Mouse (Mus musculus) large intestine, adult 2 months (tissue): ENCODE measurements around the gene Hepacam2. TPM values are rescaled to one million over a fixed set of nuclear protein-coding genes. Genes with fewer than 3 reads are reported as not detected.
"Not testable (repeated sequence)": the region's sequence is repeated elsewhere in the genome, so short reads cannot be mapped to it uniquely, and the experiment has no call there.

Experiments used
- DNase-seq: peaks from one replicate; pipeline ENCODE4 v3.0.0-alpha.2; 2012; ENCODE audit warnings: low read depth, low spot score
- WGBS: fragments of 180-500 bp; shearing (Covaris S2); methylation state at CpG from one replicate; pipeline ENCODE4 v1.1.7; 2018; 5-methylcytosine and 5-hydroxymethylcytosine counted together
- polyA plus RNA-seq: library from polyadenylated mRNA; depleted of rRNA; stranded (reverse); fragments of >200 nt; gene quantifications from 2 replicates; pipeline ENCODE4 v1.2.3, GENCODE M21; 2012; rRNA removed

The Hepacam2 gene
- polyA plus RNA-seq, 1 experiment, result 59.0 TPM

DNA sequence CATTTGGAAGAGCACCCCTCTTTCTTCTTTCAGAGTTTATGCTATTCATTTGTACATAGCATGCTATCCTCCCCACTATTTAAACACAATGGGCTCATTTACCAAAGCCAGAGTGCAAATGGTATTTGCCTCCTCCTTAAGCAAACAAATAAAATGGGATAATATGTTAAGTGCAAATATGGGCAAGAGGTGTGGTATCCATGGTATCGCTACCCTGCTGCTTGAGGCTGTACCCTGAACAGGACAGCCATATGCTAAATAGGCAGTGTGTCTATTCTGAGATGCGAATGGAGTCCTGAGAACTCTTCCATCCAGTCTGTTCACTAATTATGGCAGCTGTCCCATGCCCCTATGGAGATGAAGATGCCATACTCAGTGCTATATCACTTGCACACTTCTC is 27.4 kb downstream of the Hepacam2 start:
- 22% methylated on average over 2 of the region's 2 CpGs for WGBS
- DNase-seq, result peak; percentile 69

DNA sequence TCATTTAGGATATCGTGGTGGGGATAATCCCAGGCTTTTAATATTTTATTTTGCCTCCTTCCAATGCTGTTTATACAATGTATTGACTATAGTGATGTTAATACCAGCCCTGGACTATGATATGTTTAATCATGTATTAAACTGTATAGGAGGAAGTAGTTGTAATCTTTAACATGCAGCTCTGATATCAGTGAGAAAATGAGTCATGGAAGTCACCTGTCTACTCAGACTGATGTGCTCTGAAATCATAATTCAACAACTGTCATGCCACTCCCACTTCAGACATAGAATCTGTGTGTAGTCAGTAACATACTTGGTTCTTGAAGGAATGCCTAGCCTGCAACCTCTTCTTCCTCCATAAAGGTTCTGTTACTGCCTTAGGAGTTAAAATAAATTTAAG is 29.5 kb downstream of the Hepacam2 start:
- 19% methylated on average over 1 of the region's 1 CpGs for WGBS
- DNase-seq, result no peak

DNA sequence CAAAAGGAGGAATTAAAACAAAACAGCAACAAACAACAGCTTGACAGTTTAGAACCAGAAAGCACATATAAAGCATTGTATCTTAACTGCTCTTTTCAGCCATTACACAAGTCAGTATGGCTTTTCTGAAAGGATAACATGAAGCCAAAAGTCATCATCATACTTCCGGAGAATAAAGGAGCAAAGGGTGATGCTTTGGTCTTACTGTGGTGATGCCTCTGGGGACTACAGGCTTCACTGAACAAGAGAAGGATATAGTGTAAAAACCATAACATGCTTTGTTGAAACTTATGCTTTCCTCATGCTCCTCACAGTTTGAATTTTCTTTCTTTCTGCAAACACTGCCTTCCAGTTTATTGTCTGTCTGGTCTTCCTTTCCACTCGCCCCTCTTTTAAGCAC is 34.5 kb downstream of the Hepacam2 start:
- no peak for DNase-seq
- 75% methylated on average over 2 of the region's 2 CpGs for WGBS

DNA sequence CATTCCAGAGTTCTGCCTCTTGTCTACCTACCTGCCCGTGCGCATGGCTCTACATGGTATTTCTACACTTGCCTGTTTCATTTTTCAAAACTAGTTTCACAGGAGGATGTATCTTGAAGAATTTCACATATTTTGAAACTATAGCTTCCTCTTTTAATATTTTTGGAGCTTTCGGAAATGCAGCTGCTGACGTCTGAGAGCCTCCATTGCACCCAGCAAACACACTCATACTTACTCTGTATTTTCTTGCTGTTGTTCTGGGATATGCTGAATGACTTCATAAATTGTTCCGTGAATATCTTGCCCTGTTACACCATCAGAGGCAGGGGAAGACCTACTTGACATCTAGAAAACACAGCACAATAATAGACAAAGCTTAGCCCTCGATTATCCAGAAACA is 35.1 kb downstream of the Hepacam2 start:
- no peak for DNase-seq
- 72% methylated on average over 6 of the region's 6 CpGs for WGBS

DNA sequence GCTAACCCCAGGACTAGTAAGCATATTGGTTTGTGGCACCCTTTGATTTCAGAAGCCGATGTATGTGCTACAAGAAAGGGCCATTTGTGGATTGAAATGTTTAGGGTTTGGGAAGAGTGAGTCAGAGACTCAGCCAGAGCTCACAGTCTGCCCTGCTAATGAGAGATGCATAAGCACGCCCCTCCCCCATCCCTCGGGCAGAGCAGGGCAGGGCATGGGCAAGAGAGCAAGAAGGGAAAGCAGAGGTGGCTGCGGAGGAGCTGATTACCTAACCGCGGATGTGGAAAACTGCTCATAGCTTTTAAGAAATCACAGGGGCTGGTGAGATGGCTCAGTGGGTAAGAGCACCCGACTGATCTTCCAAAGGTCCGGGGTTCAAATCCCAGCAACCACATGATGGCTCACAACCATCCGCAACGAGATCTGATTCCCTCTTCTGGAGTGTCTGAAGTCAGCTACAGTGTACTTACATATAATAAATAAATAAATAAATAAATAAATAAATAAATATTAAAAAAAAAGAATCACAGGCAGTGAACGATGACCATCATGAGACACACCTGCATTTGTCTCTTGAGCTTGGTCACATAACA is 42.1 kb downstream of the Hepacam2 start:
- no peak for DNase-seq
- 63% methylated on average over 11 of the region's 11 CpGs for WGBS

DNA sequence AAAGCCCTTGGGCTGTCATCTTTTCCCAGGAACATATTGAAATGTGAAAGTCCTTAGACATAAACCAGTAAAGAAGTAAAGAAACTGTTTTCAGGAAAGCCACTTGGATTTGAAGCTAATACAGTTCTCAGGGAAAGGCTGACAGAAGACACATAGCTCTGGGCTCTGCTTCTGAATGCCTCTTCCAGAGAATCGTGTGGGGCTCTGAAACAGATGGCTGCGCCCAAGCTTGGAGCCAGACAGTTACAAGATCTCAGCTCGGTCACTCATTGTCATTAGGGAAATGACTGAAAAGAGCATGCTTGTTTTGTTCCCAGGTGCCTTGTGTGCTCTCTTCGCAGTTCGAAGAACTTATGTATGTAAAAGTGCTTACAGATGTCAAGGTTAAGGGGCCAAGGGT is 43.7 kb downstream of the Hepacam2 start:
- 61% methylated on average over 5 of the region's 5 CpGs for WGBS
- no peak for DNase-seq

DNA sequence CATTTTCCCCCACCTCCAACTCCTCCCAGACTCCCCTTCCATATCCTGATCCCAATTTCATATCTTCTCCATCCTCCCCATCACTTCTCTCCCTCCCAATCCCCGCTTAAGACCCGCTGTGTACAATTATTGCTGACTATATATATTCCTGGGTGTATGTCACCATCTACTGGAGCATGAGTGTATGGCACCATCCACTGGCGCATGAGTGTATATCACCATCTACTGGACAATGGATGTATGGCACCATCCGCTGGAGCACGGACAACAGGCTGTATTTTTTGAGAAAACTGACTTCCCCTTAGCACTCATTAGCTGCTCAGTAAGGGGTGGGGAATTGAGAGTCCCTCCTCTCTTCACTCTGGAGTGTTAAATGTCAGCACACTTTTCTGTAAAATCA is 50.7 kb downstream of the Hepacam2 start:
- 2% methylated on average over 5 of the region's 5 CpGs for WGBS

DNA sequence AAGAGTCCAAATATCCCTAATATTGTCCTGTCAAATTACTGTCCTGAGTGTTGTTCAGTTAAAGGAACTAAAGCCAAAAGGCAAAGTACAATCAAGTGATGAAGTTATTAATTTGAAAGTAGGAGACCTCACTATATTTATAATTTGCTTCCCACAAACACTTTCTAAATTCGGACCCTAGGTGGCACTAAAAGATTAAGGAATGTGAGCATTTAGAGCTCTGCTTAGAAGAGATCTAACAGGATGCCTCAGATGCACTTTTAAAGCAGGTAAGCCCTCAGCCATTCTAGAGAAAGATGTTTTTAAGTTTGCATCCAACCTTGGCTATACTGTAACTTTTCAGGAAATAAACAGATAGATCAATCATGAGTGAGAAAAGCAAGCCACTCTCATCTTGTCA is 54.2 kb downstream of the Hepacam2 start:
- no peak for DNase-seq
- 10% methylated on average over 1 of the region's 1 CpGs for WGBS

More for the DNA sequence above, 50.7 kb downstream of the Hepacam2 start:
- DNase-seq, result no peak

DNA sequence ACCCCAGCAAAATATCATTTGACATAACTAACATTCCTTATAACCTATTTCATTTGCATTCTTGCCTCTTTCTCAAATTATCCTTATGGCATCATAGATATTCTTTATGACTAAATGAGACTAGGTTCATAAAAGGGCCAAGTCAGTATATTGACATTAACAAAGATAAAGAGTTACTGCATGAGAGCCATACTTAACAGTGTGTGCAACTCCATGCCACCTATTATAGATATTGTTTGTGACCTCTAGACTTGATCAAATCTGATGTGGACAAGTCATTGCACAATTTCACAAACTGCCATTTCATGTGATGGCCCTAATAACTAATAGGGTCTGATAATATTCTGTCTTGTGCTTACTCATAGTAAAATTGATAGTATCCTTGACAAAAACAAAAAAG is 62.0 kb downstream of the Hepacam2 start:
- DNase-seq, result no peak

DNA sequence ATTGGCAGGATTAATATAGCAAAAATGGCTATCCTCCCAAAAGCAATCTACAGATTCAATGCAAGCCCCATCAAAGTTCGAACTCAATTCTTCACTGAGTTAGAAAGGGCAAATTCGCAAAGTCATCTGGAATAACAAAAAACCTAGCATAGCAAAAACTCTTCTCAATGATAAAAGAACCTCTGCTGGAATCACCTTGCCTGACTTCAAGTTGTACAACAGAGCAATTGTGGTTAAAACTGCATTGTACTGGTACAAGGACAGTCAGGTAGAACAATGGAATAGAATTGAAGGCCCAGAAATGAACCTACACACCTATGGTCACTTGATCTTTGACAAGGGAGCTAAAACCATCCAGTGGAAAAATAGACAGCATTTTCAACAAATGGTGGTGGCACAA is 67.1 kb downstream of the Hepacam2 start:
- DNase-seq, result not testable (repeated sequence)
- WGBS, result 98% methylated on average over 2 of the region's 2 CpGs

DNA sequence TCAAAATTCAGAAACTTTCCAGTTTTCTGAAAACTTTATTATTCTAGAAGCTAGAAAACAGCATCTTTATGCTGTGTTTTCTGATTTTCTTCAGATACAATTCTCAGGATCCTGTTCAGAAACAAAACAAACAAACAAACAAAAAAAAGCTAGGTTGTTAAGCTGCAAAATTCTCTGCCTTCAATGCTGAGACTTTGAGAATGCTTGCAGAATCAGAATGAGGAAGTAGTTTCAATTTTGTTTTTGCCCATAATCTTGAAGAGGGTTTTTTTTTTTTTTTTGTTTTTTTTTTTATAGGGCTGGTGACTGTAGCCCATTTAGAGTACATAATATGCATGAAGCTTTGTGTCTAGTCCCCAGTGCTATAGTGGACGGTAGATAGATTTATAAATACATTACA is 71.1 kb downstream of the Hepacam2 start:
- WGBS, result 66% methylated on average over 1 of the region's 1 CpGs
- DNase-seq, result no peak

DNA sequence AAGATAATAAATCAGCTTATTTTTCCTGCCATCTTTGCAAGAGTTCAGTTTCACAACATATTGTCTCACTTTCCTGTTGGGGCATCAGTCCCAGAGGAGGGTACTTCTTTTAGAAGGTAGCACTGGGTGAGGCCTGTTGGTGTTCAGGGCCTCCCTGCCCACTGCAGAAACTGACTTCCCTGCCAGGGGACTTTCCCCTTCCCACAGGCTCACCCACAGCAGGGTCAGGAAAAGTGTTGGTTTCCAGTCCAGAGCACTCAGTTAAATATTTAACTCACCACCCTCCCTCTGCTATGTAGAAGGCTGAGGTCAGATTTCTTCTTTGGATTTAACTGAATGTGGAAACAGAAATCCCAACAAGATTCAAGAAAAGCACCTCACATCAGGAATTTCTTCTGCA is 72.8 kb downstream of the Hepacam2 start:
- not testable (repeated sequence) for DNase-seq

DNA sequence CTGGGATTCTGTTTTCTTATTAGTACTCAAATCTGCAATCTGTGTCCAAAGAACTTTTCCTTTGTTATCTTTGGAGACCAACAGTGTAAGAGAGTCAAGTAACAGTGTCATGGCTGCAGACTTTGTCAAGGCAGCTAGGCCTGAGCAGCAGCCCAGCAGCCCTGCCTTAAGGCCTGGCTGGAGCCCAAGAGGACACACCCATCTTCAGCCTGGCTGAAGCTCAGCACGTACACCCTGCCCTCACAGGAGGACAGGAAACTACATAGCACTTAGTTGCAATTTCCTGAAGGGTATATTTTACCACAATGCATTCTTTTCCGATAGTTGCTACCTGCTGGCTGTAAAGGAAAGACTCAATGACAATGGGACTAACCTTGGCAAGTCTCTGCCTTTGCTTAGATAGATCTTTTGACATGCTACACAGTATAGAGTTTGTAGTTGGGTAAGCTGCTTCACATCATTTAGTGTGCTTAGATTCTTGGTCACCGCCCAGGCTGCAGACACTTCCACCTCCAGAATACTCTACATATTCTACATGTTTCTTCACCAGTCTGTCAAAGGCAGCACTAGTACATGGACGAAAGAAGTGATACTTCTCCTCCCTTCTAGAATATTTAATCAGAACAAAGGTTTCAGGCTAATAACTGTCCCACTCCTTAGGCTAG is 73.4 kb downstream of the Hepacam2 start:
- WGBS, result 0% methylated on average over 1 of the region's 4 CpGs
- DNase-seq, result not testable (repeated sequence)

Other genes with a start within 250 kb of the Hepacam2 start
- 2.7 and 3.6 TPM in 2 replicates for gene Samd9l, start 98.7 kb downstream of the Hepacam2 start, polyA plus RNA-seq
- 3.9 and 4.4 TPM in 2 replicates for gene Vps50, start 84 bp upstream of the Hepacam2 start, polyA plus RNA-seq